Mouse (Mus musculus) macrophage (primary cell): ENCODE results near the gene Zfp879. TPM values are rescaled to one million over a fixed set of nuclear protein-coding genes. Genes with fewer than 3 reads are reported as not detected.

ENCODE experiments used
- H3K27ac ChIP-seq: fragments of 350-480 bp; formaldehyde crosslinking; 2 replicates; pipeline ENCODE4 v1.9.0; 2021
- H3K36me3 ChIP-seq: fragments of 350-480 bp; formaldehyde crosslinking; 2 replicates; pipeline ENCODE4 v1.9.0; 2021; ENCODE audit errors: inconsistent target
- H3K4me3 ChIP-seq: fragments of 350-480 bp; formaldehyde crosslinking; 2 replicates; pipeline ENCODE4 v1.9.0; 2021; ENCODE audit errors: inconsistent target
- H3K79me2 ChIP-seq: fragments of 350-480 bp; formaldehyde crosslinking; 2 replicates; pipeline ENCODE4 v1.9.0; 2021; ENCODE audit errors: inconsistent target
- WGBS: methylation state at CpG from one replicate; pipeline ENCODE4 v1.1.7; 2026; ENCODE audit warnings: inconsistent platforms; ENCODE audit not compliant: missing documents; 5-methylcytosine and 5-hydroxymethylcytosine counted together
- polyA plus RNA-seq: library from polyadenylated mRNA; stranded (reverse); fragments of 250-400 nt; gene quantifications from 3 replicates; pipeline ENCODE4 v1.2.4, GENCODE M21; 2018; ENCODE audit warnings: inconsistent platforms
- total RNA-seq, 78 experiments: library from RNA; depleted of rRNA; stranded (reverse); fragments of 250-400 nt; gene quantifications; 1 replicate in 9 of 78; 2 replicates in 24 of 78; 3 replicates in 43 of 78; 4 replicates in 2 of 78; pipeline ENCODE4 v1.2.4; 2018; ENCODE audit warnings: inconsistent platforms in 56 of 78

Zfp879 gene
- total RNA-seq (2018; cell fraction: chromatin; rRNA removed): not detected
- total RNA-seq (2018; cell fraction: cytosol; rRNA removed): not detected
- under 1 TPM in 1 of 26 experiments, not detected in 25; 0.31 TPM for total RNA-seq (2018; cell fraction: nucleus; rRNA removed)
- not detected in 3 replicates for polyA plus RNA-seq

DNA sequence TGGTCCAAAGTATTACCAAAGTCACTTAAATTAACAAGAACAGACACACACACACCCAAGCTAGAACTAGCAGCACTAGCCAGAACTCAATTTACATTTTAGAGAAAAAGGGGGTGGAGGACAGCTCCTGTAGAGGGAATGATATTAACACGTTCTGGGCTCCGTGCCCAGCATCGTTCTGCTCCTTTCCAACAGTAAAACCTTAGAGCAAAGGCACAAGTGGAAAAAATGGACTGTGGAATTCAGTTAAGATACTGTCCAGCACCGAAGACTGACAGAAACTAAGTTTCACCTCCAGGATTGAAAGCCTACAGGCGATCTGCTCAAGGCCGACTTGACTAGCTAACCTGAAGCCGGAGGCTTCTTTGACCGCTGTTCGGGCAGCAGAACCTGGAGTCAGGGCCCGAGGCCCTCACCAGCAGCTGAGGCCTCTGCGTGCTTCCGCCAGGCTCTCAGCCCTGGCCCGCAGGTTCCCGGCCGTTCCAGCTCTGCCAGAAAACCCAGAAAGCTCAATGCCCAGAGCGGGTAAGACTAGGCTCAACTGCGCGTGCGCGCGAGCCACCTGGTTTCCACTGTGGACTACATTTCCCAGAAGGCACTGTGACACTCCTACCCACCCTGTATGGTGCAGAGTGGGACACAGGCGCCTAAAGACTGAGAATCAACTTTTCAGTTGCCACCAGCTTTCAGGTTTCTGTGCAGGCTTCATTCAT lies at the start of gene Zfp879:
Gene Zfp879, minus strand, starts transcription at position 530 of the 713 bp plus-strand sequence.
- Histone ChIP-seq H3K79me2 (no peaks in the 10 kb centered on the region), H3K4me3 (no peak within 1 kb of the TSS), H3K36me3 (no peaks in the 10 kb centered on the region), H3K27ac (no peak within 1 kb of the TSS)
- WGBS: 32% methylated on average over 22 of the region's 22 CpGs

DNA sequence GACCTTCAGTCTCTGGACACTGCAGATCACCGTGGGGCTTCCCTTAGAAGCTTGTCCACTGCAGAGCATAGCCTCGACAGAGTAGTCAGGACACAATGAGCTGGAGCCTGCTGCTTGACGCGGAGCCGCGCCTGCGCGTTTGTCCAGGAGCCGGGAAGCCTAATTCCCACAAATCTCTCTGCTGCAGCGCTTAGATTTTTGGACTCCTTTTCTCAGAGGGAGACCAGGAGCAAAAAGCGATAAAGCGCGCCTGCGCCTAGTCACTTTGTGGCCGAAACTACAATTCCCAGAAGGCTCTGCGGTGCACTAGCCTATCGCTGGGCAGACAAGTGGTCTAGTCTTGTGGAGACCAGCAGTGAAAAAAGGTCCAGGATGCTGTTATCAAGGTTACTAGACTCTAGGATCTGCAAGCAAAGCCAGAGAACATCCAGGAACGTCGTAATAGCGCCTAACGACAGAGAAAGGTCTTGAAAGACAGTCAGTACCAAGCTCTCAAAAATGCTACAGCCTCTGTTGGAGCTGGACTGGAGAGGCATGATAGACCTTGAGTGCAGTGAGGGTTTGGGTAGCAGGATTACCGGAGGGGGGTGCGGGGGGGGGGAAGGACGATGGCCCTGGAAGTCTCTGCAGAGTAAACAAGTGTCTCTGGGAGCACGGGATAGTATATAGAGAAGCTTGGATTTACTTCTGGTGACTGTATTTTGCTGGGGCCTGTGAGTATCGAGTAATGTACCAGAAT lies 46.2 kb upstream of the Zfp879 start, which contains the start of gene Zfp454:
Gene Zfp454, minus strand, starts transcription at position 262 of the 739 bp plus-strand sequence.
- Histone ChIP-seq H3K4me3 (no peak within 1 kb of the TSS), H3K79me2 (no peaks in the 10 kb centered on the region), H3K27ac (no peak within 1 kb of the TSS), H3K36me3 (no peaks in the 10 kb centered on the region)
- WGBS: 14% methylated on average over 26 of the region's 26 CpGs

DNA sequence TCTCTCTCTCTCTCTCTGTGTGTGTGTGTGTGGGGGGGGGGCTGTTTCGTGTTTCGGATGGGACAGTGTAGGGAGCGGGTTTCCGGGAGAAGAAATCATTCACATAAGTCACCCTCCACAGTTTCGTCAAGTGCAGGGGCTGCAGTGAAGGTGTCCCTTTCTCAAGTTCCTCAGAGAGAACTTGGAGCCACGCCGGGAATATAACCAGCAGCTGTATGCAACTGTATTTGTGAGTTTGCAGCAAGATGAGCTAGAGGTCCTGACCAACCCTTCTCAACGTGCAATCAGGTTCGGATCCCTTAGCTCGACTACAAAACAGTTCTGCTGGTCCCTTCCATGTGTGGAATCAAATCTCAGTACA lies 45.6 kb upstream of the Zfp879 start:
- no peaks in the 10 kb centered on the region for H3K36me3 ChIP-seq
- 30% methylated on average over 6 of the region's 10 CpGs for WGBS

DNA sequence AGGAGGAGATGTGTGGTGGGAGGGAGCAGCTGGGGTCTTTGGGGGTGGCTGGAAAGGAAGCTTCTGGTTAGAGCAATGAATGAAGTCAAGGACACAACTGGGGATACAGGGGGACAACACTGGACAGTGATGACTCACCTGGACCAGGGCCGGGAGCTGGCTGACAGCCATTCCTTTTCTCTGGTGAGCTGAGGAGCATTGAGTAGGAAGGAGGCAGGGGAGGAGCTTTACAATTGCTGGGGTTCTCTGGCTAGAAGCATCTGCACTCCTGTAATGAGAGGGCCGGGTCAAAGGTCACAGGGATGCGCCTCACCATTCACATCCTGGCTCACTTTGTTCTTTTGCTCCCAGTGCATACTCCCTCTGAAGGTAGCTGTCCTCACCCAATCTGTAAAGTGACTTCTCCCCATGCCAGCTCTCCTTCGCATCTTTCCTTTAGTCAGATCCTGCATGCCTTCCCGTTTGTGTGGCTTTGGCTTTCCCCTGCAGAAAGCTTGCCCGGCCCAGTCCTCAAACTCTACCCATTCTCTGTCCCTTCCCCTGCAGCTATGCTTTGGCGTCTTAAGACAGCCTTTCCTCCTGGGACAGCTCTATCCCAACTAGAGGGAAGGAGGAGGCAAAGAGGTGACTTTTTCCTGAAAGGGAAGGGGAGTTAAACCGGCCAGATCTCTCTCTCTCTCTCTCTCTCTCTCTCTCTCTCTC lies 45.0 kb upstream of the Zfp879 start:
- Histone ChIP-seq H3K36me3 (no peaks in the 10 kb centered on the region), H3K4me3 (no peak overlapping the region), H3K79me2 (no peaks in the 10 kb centered on the region), H3K27ac (no peak overlapping the region)
- 81% methylated on average over 7 of the region's 8 CpGs for WGBS

More for the DNA sequence above, 45.6 kb upstream of the Zfp879 start:
- no peak overlapping the region for H3K27ac ChIP-seq
- no peaks in the 10 kb centered on the region for H3K79me2 ChIP-seq
- no peak overlapping the region for H3K4me3 ChIP-seq

GRCm38 (mm10) chr11:50883756-50884155 lies 42.4 kb upstream of the Zfp879 start:
- no peaks in the 10 kb centered on the region for H3K36me3 ChIP-seq
- no peak overlapping the region for H3K27ac ChIP-seq
- H3K79me2 ChIP-seq: no peaks in the 10 kb centered on the region
- no peak overlapping the region for H3K4me3 ChIP-seq
- 62% methylated on average over 3 of the region's 3 CpGs for WGBS

DNA sequence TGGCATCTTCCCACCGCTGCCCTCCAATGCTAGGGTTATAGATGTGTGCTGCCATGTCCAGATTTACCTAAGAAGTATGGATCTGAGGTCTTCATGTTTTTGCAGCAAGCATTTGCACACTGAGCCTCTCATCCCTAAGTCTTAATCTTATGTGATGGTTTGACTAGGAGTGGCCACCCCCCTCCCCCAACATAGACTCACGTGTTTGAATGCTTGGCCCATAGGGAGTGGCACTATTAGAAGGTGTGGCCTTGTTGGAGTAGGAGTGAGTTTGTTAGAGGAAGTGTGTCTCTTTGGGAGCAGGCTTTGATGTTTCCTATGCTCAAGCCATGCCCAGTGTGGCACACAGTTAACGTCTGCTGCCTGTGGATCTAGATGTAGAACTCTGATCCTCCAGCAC lies 37.3 kb upstream of the Zfp879 start:
- 94% methylated on average over 3 of the region's 3 CpGs for WGBS
- no peak overlapping the region for H3K27ac ChIP-seq
- no peaks in the 10 kb centered on the region for H3K79me2 ChIP-seq
- no peaks in the 10 kb centered on the region for H3K36me3 ChIP-seq
- H3K4me3 ChIP-seq: no peak overlapping the region

DNA sequence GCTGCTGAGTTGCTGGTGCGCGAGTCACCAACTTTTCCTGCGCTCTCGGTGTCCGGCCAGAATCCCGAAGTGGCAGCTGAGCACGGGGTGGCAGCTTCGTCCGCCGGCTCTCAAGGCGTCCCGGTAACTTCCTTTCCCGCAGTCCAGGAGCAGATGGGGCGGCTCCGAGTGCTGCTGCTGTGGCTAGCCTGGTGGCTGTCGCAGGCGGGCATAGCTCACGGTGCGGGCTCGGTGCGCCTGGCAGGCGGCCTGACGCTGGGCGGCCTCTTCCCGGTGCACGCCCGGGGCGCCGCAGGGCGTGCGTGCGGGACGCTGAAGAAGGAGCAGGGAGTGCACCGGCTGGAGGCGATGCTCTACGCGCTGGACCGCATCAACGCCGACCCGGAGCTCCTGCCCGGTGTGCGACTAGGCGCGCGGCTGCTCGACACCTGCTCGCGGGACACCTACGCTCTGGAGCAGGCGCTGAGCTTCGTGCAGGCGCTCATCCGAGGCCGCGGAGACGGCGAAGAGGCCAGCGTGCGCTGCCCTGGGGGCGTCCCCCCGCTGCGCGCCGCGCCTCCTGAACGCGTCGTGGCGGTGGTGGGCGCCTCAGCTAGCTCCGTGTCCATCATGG lies 9.7 kb upstream of the Zfp879 start:
- H3K27ac ChIP-seq: no peak overlapping the region
- no peak overlapping the region for H3K4me3 ChIP-seq
- no peaks in the 10 kb centered on the region for H3K79me2 ChIP-seq
- no peaks in the 10 kb centered on the region for H3K36me3 ChIP-seq
- 1% methylated on average over 71 of the region's 72 CpGs for WGBS

- no peak within 1 kb of the TSS for H3K27ac ChIP-seq
- H3K79me2 ChIP-seq: no peaks in the 10 kb centered on the region
- 0% methylated on average over 11 of the region's 11 CpGs for WGBS
- H3K4me3 ChIP-seq: no peak within 1 kb of the TSS
- H3K36me3 ChIP-seq: no peaks in the 10 kb centered on the region
Measured at GRCm38 (mm10) chr11:50850177-50850735, 8.9 kb upstream of the Zfp879 start, which contains the start of gene Grm6. Gene Grm6 (plus strand): TSS chr11:50850685.

DNA sequence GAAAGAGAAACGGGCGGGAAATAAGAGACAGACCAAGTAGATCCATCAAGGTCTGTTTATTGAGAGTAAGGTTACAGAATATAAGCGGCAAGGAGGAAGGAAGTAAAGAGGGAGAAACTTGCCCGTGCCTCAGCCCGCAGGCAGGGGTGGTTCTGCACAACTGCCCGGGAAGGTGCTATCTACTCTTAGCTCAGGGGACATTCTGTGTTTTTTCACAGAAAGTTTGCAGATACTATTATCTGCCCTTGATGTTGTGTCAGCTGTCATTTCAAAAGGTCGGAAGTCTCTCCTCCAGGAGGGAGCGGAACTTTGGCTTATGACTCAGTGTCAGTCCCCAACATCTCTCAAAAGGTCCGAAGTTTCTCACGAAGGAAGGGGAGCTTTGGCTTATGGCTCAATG lies 8.0 kb upstream of the Zfp879 start:
- WGBS: 1% methylated on average over 10 of the region's 10 CpGs
- Histone ChIP-seq H3K36me3 (no peaks in the 10 kb centered on the region), H3K4me3 (no peak overlapping the region), H3K27ac (no peak overlapping the region), H3K79me2 (no peaks in the 10 kb centered on the region)

GRCm38 (mm10) chr11:50848520-50849137 lies 7.3 kb upstream of the Zfp879 start:
- Histone ChIP-seq H3K36me3 (no peaks in the 10 kb centered on the region), H3K27ac (no peak overlapping the region), H3K79me2 (no peaks in the 10 kb centered on the region), H3K4me3 (no peak overlapping the region)
- WGBS: 46% methylated on average over 3 of the region's 3 CpGs

GRCm38 (mm10) chr11:50847047-50847446 lies 5.7 kb upstream of the Zfp879 start:
- no peaks in the 10 kb centered on the region for H3K79me2 ChIP-seq
- 97% methylated on average over 5 of the region's 5 CpGs for WGBS
- no peak overlapping the region for H3K27ac ChIP-seq
- no peak overlapping the region for H3K4me3 ChIP-seq
- H3K36me3 ChIP-seq: no peaks in the 10 kb centered on the region

- 74% methylated on average over 3 of the region's 3 CpGs for WGBS
- H3K36me3 ChIP-seq: no peaks in the 10 kb centered on the region
- H3K27ac ChIP-seq: no peak overlapping the region
- no peaks in the 10 kb centered on the region for H3K79me2 ChIP-seq
- no peak overlapping the region for H3K4me3 ChIP-seq
Measured at GRCm38 (mm10) chr11:50845951-50846350, 4.6 kb upstream of the Zfp879 start.

- Histone ChIP-seq H3K36me3 (no peaks in the 10 kb centered on the region), H3K4me3 (no peak overlapping the region), H3K27ac (no peak overlapping the region), H3K79me2 (no peaks in the 10 kb centered on the region)
- 51% methylated on average over 4 of the region's 4 CpGs for WGBS
Measured at GRCm38 (mm10) chr11:50835727-50836126, 5.6 kb downstream of the Zfp879 start.
